Mouse (Mus musculus) spleen, adult 2 months (tissue): ENCODE results near the gene Wdr59.

ENCODE experiments used
- CTCF ChIP-seq: fragments of 200-500 bp; IDR thresholded peaks from 2 replicates; pipeline ENCODE4 v1.5.1; 2011; ENCODE audit warnings: mild to moderate bottlenecking, inconsistent platforms; ENCODE audit not compliant: insufficient read depth, insufficient read length, insufficient replicate concordance; ENCODE audit errors: extremely low read depth
- POLR2A ChIP-seq: fragments of 200-500 bp; IDR thresholded peaks from 2 replicates; pipeline ENCODE4 v1.6.1; 2011; ENCODE audit warnings: low read depth, low read length, inconsistent platforms

GRCm38 (mm10) chr8:111471526-111472081, 50.3 kb downstream of the Wdr59 start:
- TF ChIP-seq CTCF (no peak), POLR2A (no peak)
